Mouse (Mus musculus) CH12.LX (cell line): ENCODE measurements around the gene Gm14597. TPM values are rescaled to one million over a fixed set of nuclear protein-coding genes. Genes with fewer than 3 reads are reported as not detected.

Experiments used
- DNase-seq: peaks from one replicate; pipeline ENCODE4 v3.0.0-alpha.2; 2013; ENCODE audit errors: extremely low read depth
- H3K27ac ChIP-seq: 2 replicates; pipeline ENCODE4 v1.5.1; 2012; ENCODE audit warnings: low read depth, mild to moderate bottlenecking, control low read depth, moderate library complexity; ENCODE audit not compliant: insufficient read depth
- H3K27me3 ChIP-seq: replicated peaks from 2 replicates; pipeline ENCODE3; 2012; ENCODE audit warnings: inconsistent platforms
- H3K36me3 ChIP-seq, 2 experiments: replicated peaks in 1 of 2; 2 replicates each; pipeline versions ENCODE3 to v1.6.1; 2012; ENCODE audit warnings: inconsistent platforms in 1 of 2, low read length in 1 of 2, mild to moderate bottlenecking in 1 of 2, mixed read lengths in 1 of 2, moderate library complexity in 1 of 2; ENCODE audit not compliant: control insufficient read depth in 1 of 2, insufficient read depth in 1 of 2
- H3K4me1 ChIP-seq, 2 experiments: 2 replicates each; pipeline ENCODE4 v1.6.1; 2012; ENCODE audit warnings: inconsistent platforms in 1 of 2, moderate library complexity in 1 of 2; ENCODE audit not compliant: insufficient read depth in 2 of 2, control insufficient read depth in 1 of 2
- H3K4me2 ChIP-seq: 2 replicates; pipeline ENCODE4 v1.6.1; 2012; ENCODE audit warnings: low read depth, mild to moderate bottlenecking, control low read depth; ENCODE audit not compliant: poor library complexity, insufficient read depth, severe bottlenecking
- H3K4me3 ChIP-seq, 3 experiments: fragments of 150-350 bp in 1 of 3; sonication (generic) in 1 of 3; replicated peaks in 1 of 3; 2 replicates each; pipeline versions ENCODE3 to v1.5.1; 2011 to 2012; ENCODE audit warnings: low read depth in 2 of 3, low read length in 2 of 3, mild to moderate bottlenecking in 2 of 3, moderate library complexity in 2 of 3, control low read depth in 1 of 3, improper control_type of control experiment in 1 of 3, inconsistent platforms in 1 of 3, mixed read lengths in 1 of 3; ENCODE audit not compliant: poor library complexity in 1 of 3
- H3K79me2 ChIP-seq: replicated peaks from 2 replicates; pipeline ENCODE4 v1.6.1; 2012; ENCODE audit warnings: mild to moderate bottlenecking, moderate library complexity; ENCODE audit not compliant: control insufficient read depth, poor library complexity, insufficient read depth, severe bottlenecking; ENCODE audit errors: extremely low read depth
- H3K9ac ChIP-seq: 2 replicates; pipeline ENCODE4 v1.6.1; 2012; ENCODE audit warnings: low read depth, mild to moderate bottlenecking, control low read depth, moderate library complexity; ENCODE audit not compliant: insufficient read depth
- H3K9me3 ChIP-seq: replicated peaks from 2 replicates; pipeline ENCODE3; 2012; ENCODE audit warnings: low read length, inconsistent platforms, mixed read lengths
- RAD21 ChIP-seq: IDR thresholded peaks from 2 replicates; pipeline ENCODE4 v1.6.1; 2011; ENCODE audit warnings: low read depth, mild to moderate bottlenecking, low read length, improper control_type of control experiment, moderate library complexity
- dilution Hi-C: fragments of 300-500 bp; cut with MboI; formaldehyde crosslinking; loops from 2 replicates; pipeline ENCODE4 v1.14.3; 2020; ENCODE audit warnings: low sequenced_read_pairs; ENCODE audit not compliant: extremely low pct_unique_long_range_greater_than_20kb, extremely low pct_ligation_motif_present
- in situ Hi-C: fragments of 300-500 bp; cut with MboI; formaldehyde crosslinking; loops from 3 replicates; pipeline ENCODE4 v1.14.3; 2019; ENCODE audit warnings: low sequenced_read_pairs, low pct_ligation_motif_present, low pct_unique_long_range_greater_than_20kb, mixed read lengths
- polyA plus RNA-seq: library from polyadenylated mRNA; unstranded; fragments of >175 nt; gene quantifications from 2 replicates; pipeline ENCODE4 v1.2.1, GENCODE M21; 2012; ENCODE audit warnings: low read depth; ENCODE audit not compliant: insufficient read length
- total RNA-seq, 2 experiments: library from RNA; depleted of rRNA; stranded (reverse); fragments of 300-350 nt in 1 of 2; fragments of >200 nt in 1 of 2; gene quantifications; 2 replicates each; pipeline ENCODE4 v1.2.3; 2012 to 2014

The Gm14597 gene
- total and polyA plus RNA-seq, 3 experiments: 0.57 TPM; not detected in 2

- no peaks in the 10 kb centered on the region for H3K27me3 ChIP-seq
- H3K9me3 ChIP-seq: no peaks in the 10 kb centered on the region
- TF ChIP-seq RAD21: no peak
- H3K27ac ChIP-seq: no peak overlapping the region
- H3K4me1 ChIP-seq: no peaks in the 10 kb centered on the region
- no peak overlapping the region for H3K4me2 ChIP-seq
- in situ Hi-C loops (no loop called here), dilution Hi-C loops (no loop called here)
- H3K79me2 ChIP-seq: no peaks in the 10 kb centered on the region
- no peak overlapping the region for H3K4me3 ChIP-seq
- H3K36me3 ChIP-seq: no peaks in the 10 kb centered on the region
- H3K9ac ChIP-seq: no peak overlapping the region
- no peak for DNase-seq
Observed at GRCm38 (mm10) chrX:53579311-53579710, 29.5 kb downstream of the Gm14597 start.

Other genes with a start within 250 kb of the Gm14597 start
- gene Mospd1, start 238.5 kb downstream of the Gm14597 start, total RNA-seq (2012; rRNA removed): 4.4 and 4.6 TPM in 2 replicates
- 14.5 and 15.5 TPM in 2 replicates for gene Mospd1, start 238.5 kb downstream of the Gm14597 start, total RNA-seq (2014; rRNA removed)
- gene Mospd1, start 238.5 kb downstream of the Gm14597 start, polyA plus RNA-seq: 5.6 and 7.0 TPM in 2 replicates
- gene Etd, start 174.1 kb downstream of the Gm14597 start, total RNA-seq (2012; rRNA removed): not detected in 2 replicates
- gene Etd, start 174.1 kb downstream of the Gm14597 start, total RNA-seq (2014; rRNA removed): not detected in 2 replicates
- gene Etd, start 174.1 kb downstream of the Gm14597 start, polyA plus RNA-seq: not detected in 2 replicates
- 2.1 and 2.5 TPM in 2 replicates for gene Rtl8c, start 947 bp downstream of the Gm14597 start, total RNA-seq (2012; rRNA removed)
- gene Rtl8c, start 947 bp downstream of the Gm14597 start, total RNA-seq (2014; rRNA removed): 1.7 TPM in 1 of 2 replicates, not detected in the other
- 5.5 and 6.4 TPM in 2 replicates for gene Rtl8c, start 947 bp downstream of the Gm14597 start, polyA plus RNA-seq
- 0.21 and 0.29 TPM in 2 replicates for gene Rtl8a, start 34.7 kb upstream of the Gm14597 start, total RNA-seq (2012; rRNA removed)
- gene Rtl8a, start 34.7 kb upstream of the Gm14597 start, total RNA-seq (2014; rRNA removed): not detected in 2 replicates
- gene Rtl8a, start 34.7 kb upstream of the Gm14597 start, polyA plus RNA-seq: 0.80 and 1.4 TPM in 2 replicates
- gene Rtl8b, start 61.4 kb upstream of the Gm14597 start, total RNA-seq (2012; rRNA removed): not detected in 2 replicates
- gene Rtl8b, start 61.4 kb upstream of the Gm14597 start, total RNA-seq (2014; rRNA removed): not detected in 2 replicates
- not detected in 2 replicates for gene Rtl8b, start 61.4 kb upstream of the Gm14597 start, polyA plus RNA-seq
- gene 4930502E18Rik, start 115.8 kb upstream of the Gm14597 start, total RNA-seq (2012; rRNA removed): not detected in 2 replicates
- 0.26 TPM in 1 of 2 replicates, not detected in the other for gene 4930502E18Rik, start 115.8 kb upstream of the Gm14597 start, total RNA-seq (2014; rRNA removed)
- not detected in 2 replicates for gene 4930502E18Rik, start 115.8 kb upstream of the Gm14597 start, polyA plus RNA-seq
- not detected in 2 replicates for gene 1700013H16Rik, start 148.9 kb upstream of the Gm14597 start, total RNA-seq (2012; rRNA removed)
- gene 1700013H16Rik, start 148.9 kb upstream of the Gm14597 start, total RNA-seq (2014; rRNA removed): not detected in 2 replicates
- gene 1700013H16Rik, start 148.9 kb upstream of the Gm14597 start, polyA plus RNA-seq: not detected in 2 replicates
- not detected in 2 replicates for gene Zfp36l3, start 167.4 kb upstream of the Gm14597 start, total RNA-seq (2012; rRNA removed)
- not detected in 2 replicates for gene Zfp36l3, start 167.4 kb upstream of the Gm14597 start, total RNA-seq (2014; rRNA removed)
- gene Zfp36l3, start 167.4 kb upstream of the Gm14597 start, polyA plus RNA-seq: not detected in 2 replicates
- 2.8 and 3.5 TPM in 2 replicates for gene Xlr, start 188.7 kb upstream of the Gm14597 start, total RNA-seq (2012; rRNA removed)
- gene Xlr, start 188.7 kb upstream of the Gm14597 start, total RNA-seq (2014; rRNA removed): 27.2 and 32.7 TPM in 2 replicates
- 11.0 and 13.4 TPM in 2 replicates for gene Xlr, start 188.7 kb upstream of the Gm14597 start, polyA plus RNA-seq